Mouse (Mus musculus) adrenal gland, postnatal 4 days (tissue): ENCODE results near the gene Olfr1087. TPM values are rescaled to one million over a fixed set of nuclear protein-coding genes. Genes with fewer than 3 reads are reported as not detected.
"Not testable (repeated sequence)": the region's sequence is repeated elsewhere in the genome, so short reads cannot be mapped to it uniquely, and the experiment has no call there.

Experiments used
- DNase-seq, 2 experiments: peaks; one replicate each; pipeline ENCODE4 v3.0.0; 2021 to 2022; ENCODE audit warnings: low spot score in 2 of 2, mixed read lengths in 2 of 2
- long read RNA-seq, 2 experiments: library from polyadenylated mRNA; stranded (forward); transcript quantifications; one replicate each; pipeline ENCODE4 v2.0.0; 2021
- total RNA-seq, 2 experiments: library from RNA; stranded (reverse); gene quantifications; 2 replicates each; pipeline ENCODE4 v1.2.3; 2021

Olfr1087 gene
- not detected for total RNA-seq
- long read RNA-seq, experiment 1, result 0 reads
- long read RNA-seq, experiment 2, result 0 reads

DNA sequence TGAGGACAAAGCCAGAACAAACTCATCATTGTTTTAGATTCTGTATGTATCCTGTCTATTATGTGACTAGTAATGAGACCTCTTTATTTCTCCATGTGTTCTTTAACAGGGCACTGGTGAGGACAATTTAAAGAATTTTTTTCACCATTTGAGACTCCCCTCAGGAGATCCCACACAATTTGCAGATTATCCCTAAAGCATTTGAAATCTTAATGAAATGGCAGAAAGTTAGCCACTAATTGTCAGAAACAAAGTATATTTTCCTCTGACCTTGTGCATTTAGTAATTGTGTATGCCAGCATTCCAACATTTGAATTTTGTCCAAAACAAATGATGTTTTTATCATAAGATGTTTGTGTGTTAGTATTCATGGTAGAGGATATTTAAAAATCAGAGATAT, at the start of gene Olfr1087:
Gene Olfr1087 (minus strand): TSS at position 101 of the 400 bp plus-strand sequence.
- DNase-seq, result no peak

DNA sequence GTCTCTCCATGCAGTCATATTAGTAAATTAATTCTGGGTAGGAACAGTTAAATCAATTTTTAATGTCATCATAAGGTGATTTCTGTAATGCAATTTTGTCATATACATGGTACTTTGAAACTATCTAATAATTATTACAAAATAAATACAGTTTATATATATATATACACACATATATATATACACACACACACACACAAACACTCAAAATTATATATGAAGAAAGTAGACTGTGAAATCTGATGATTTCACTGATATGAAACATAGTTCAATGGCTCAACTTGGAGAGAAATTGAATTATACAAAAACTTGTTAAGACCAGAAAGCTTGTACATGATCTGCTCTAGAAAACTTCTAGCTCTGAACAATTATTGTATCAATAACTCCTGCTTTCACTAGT, 35.4 kb upstream of the Olfr1087 start, which contains the start of gene Olfr1089:
Gene Olfr1089 (minus strand): TSS at position 101 of the 400 bp plus-strand sequence.
- DNase-seq, result no peak

DNA sequence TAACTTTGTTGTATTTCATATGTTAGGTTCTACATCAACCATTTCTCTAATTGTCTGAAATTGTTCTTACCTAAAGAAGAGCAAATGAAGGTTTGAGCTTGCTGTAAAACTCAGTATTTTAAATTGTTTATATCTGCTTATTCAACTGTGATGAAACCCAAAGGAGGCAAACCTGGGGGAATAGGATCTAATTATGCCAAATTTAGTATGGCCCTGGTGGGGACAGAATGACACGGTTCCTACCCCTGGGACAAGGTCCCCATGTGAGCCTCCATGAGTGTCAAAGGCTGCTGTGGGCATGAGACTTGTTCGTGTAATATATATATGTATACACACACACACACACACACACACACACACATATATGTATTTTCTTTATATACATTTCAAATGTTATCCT, 18.2 kb downstream of the Olfr1087 start, which contains the start of gene Olfr1086:
Gene Olfr1086 (minus strand): TSS at position 101 of the 400 bp plus-strand sequence.
- no peak for DNase-seq

DNA sequence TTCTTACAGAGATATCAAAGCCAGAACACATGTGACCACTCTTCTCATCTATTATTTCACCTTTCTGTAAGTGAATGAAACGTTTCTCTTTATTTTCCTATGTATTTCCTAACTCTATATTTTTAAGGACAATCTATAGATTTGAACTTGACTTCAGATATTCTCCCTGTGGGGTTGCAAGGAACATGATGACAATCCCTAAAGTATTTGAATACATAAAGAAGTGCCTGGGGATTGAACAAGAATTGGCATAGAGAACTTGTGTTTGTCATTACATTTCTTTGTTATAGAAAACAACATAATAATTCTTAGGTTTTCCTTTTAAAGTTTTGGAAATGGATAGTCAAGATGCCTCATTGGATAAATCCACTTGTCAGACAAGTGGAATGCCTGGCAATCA, 36.3 kb downstream of the Olfr1087 start, which contains the start of gene Olfr1085:
Gene Olfr1085 (minus strand): TSS at position 101 of the 400 bp plus-strand sequence.
- no peak for DNase-seq

DNA sequence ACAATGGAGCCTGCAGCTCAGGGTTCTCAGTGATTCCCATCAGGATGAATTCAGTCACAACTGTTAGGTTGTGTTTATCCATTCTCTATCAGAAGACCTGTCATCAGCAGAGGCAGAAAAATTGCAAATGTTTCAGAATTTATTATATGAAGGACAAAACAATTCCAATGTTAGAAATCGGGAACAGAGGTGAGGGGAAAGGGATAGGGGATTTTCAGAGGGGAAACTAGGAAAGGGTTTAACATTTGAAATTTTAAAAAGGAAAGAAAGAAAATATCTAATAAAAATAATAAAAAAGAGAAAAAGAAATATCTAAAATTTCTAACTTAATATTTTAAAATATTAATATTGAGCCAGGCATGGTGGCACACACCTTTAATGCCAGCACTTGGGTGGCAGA, 58.6 kb downstream of the Olfr1087 start, which contains the start of gene Olfr1084:
Gene Olfr1084 (minus strand): TSS at position 101 of the 400 bp plus-strand sequence.
- DNase-seq, result not testable (repeated sequence)

Other genes starting within 250 kb of the Olfr1087 start
- gene Olfr1065, start 247.8 kb downstream of the Olfr1087 start, total RNA-seq, result not detected
- not detected for gene Olfr1066, start 242.1 kb downstream of the Olfr1087 start, total RNA-seq
- gene Olfr228, start 211.0 kb downstream of the Olfr1087 start, total RNA-seq, result not detected
- gene Olfr1076, start 189.9 kb downstream of the Olfr1087 start, total RNA-seq, result not detected
- gene Olfr1079, start 155.9 kb downstream of the Olfr1087 start, total RNA-seq, result not detected
- gene Olfr1080, start 140.2 kb downstream of the Olfr1087 start, total RNA-seq, result not detected
- gene Olfr1082, start 99.4 kb downstream of the Olfr1087 start, total RNA-seq, result not detected
- gene Olfr1084, start 58.7 kb downstream of the Olfr1087 start, total RNA-seq, result not detected
- gene Olfr1085, start 36.4 kb downstream of the Olfr1087 start, total RNA-seq, result not detected
- gene Olfr1086, start 18.3 kb downstream of the Olfr1087 start, total RNA-seq, result not detected
- gene Olfr1089, start 35.3 kb upstream of the Olfr1087 start, total RNA-seq, result not detected
- gene Olfr1090, start 60.6 kb upstream of the Olfr1087 start, total RNA-seq, result not detected
- not detected for gene Olfr1093, start 84.1 kb upstream of the Olfr1087 start, total RNA-seq
- not detected for gene Olfr141, start 111.6 kb upstream of the Olfr1087 start, total RNA-seq
- not detected for gene Olfr1094, start 126.3 kb upstream of the Olfr1087 start, total RNA-seq
- not detected for gene Olfr1095, start 153.3 kb upstream of the Olfr1087 start, total RNA-seq
- not detected for gene Gm13723, start 176.4 kb upstream of the Olfr1087 start, total RNA-seq
- not detected for gene Olfr1097, start 193.8 kb upstream of the Olfr1087 start, total RNA-seq
- gene Olfr1098, start 226.2 kb upstream of the Olfr1087 start, total RNA-seq, result not detected